Mouse (Mus musculus): ENCODE results near the gene Cacna1i. TPM values are rescaled to one million over a fixed set of nuclear protein-coding genes. Genes with fewer than 3 reads are reported as not detected.
A peak's percentile ranks its signal among the peaks of the same experiment; 100 is the strongest.

Gene Cacna1i
- polyA plus RNA-seq, 1 experiment from 2014 or later: 0.80 TPM

DNA sequence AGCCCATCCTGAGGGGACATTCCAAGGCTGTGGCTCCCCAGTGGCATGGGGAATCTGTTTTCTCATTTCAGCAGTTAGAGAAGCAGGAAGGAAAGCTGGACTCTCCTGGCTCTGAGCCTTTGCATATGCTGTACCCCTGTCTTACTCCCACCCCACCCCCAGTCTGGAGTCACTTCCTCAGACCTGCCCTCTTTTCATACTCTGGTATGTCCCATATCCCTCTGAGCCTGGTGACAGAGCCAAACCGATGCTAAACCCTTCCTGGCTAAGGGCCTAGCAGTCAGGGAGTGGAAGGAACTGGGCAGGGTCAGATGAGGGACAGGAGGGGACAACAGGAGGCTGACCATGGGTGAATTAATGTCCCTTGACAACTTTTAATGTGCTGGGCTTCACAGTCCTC lies 120.8 kb downstream of the Cacna1i start:
- no peak overlapping the region for H3K27ac ChIP-seq
- H3K36me3 ChIP-seq (replicated peaks; ENCODE audit: control insufficient read depth, insufficient read depth): no peaks in the 10 kb centered on the region
- 47% methylated on average over 1 of the region's 1 CpGs for WGBS
- H3K4me2 ChIP-seq (replicated peaks): no peak overlapping the region
- no peaks in the 10 kb centered on the region for H3K27me3 ChIP-seq (ENCODE audit: control insufficient read depth, insufficient read depth, low read length)
- H3K9ac ChIP-seq: no peak overlapping the region
- H3K4me3 ChIP-seq (replicated peaks; ENCODE audit: low read length): no peak overlapping the region
- ATAC-seq (ENCODE audit: low FRiP score) (no peak), DNase-seq (ENCODE audit: low spot score) (no peak)
- no peaks in the 10 kb centered on the region for H3K4me1 ChIP-seq (replicated peaks; ENCODE audit: control insufficient read depth, insufficient read depth, low read length)
- no peaks in the 10 kb centered on the region for H3K9me3 ChIP-seq (ENCODE audit: control insufficient read depth, low read length)

DNA sequence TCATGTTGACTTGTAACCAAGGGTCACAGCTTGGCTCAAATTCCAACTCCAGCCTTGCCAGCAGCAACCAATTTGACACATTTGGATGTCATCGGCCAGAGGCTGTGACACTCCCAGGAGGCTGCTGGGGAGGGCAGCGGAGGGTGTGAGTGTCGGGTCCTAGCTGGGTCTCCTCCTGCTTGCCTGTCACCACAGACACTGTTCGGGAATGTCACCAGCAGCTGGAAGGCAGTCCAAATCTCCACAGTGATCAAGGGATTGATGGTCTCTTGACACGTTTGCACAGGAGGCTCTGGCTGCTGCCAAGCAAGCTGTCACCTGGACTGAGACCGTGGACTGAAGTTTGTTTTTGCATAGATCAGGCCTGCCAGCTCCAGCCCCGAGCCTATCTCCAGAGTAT lies 123.6 kb downstream of the Cacna1i start:
- Histone ChIP-seq H3K9me3 (ENCODE audit: control insufficient read depth, low read length) (no peaks in the 10 kb centered on the region), H3K36me3 (replicated peaks; ENCODE audit: control insufficient read depth, insufficient read depth) (no peaks in the 10 kb centered on the region), H3K4me3 (replicated peaks; ENCODE audit: low read length) (no peak overlapping the region), H3K27me3 (ENCODE audit: control insufficient read depth, insufficient read depth, low read length) (no peaks in the 10 kb centered on the region), H3K4me1 (replicated peaks; ENCODE audit: control insufficient read depth, insufficient read depth, low read length) (no peaks in the 10 kb centered on the region), H3K4me2 (replicated peaks) (no peak overlapping the region), H3K27ac (no peak overlapping the region), H3K9ac (no peak overlapping the region)
- 57% methylated on average over 7 of the region's 7 CpGs for WGBS
- DNase-seq (ENCODE audit: low spot score): no peak
- ATAC-seq (ENCODE audit: low FRiP score): no peak

DNA sequence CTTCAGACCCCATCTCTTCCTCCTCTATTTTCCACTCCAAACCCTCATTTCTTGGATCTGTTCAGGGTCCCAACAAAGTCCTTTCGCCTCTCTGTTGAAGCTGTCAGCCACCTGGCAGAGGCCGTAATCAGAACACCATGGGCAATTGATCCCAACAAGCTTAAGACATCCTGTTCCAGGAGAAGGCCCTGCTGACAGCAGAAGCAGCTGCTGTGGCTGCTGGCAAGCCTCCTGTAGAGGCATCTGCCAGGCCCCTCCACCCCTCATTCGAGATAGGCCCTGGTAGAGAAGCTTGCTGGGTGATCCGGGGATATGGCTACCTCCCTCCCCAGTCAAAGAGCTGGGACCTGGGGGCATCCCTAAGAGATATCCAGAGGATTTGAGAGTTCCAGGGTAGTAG lies 126.0 kb downstream of the Cacna1i start:
- Histone ChIP-seq H3K36me3 (replicated peaks; ENCODE audit: control insufficient read depth, insufficient read depth) (no peaks in the 10 kb centered on the region), H3K9ac (no peak overlapping the region), H3K27ac (no peak overlapping the region), H3K4me3 (replicated peaks; ENCODE audit: low read length) (no peak overlapping the region), H3K4me1 (replicated peaks; ENCODE audit: control insufficient read depth, insufficient read depth, low read length) (no peaks in the 10 kb centered on the region), H3K27me3 (ENCODE audit: control insufficient read depth, insufficient read depth, low read length) (no peaks in the 10 kb centered on the region), H3K4me2 (replicated peaks) (no peak overlapping the region), H3K9me3 (ENCODE audit: control insufficient read depth, low read length) (no peaks in the 10 kb centered on the region)
- DNase-seq (ENCODE audit: low spot score): no peak
- no peak for ATAC-seq (ENCODE audit: low FRiP score)
- WGBS: 72% methylated on average over 4 of the region's 4 CpGs

DNA sequence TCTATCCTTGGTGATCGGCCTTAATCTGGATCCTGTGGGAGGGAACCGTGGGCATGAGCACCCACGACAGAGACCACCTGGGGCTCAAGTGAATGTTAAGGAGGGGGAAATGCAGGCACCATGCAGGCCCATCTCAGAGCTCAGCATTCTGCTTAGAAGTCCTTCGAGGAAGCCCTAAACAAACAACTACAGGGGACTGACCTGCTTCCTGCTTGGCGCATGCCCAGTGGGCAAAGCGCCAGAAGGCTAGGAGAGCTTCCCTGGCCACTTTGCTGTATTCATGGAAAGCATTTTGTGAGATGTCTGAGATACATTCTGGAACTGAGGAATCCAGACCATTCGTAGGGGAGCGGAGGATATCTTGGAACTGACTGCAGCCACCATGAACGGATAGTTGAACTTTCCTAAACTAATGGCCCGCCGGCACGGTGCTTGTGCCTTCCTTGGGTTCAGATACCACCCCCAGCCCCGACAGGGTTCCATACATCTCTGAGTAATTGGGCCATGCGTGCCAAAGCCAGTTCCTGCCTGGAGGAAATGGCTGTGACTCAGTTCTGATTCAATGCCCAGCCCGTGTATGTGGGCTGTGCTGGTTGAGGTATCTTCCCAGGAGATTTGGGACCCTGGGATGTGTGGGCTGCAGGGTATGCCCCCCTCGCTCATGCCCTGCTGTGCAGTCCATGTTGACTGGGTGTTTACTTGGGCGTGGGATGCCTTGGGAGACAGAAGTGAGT lies 127.1 kb downstream of the Cacna1i start:
- DNase-seq (ENCODE audit: low spot score): no peak
- ATAC-seq (ENCODE audit: low FRiP score): no peak
- Histone ChIP-seq H3K27ac (no peak overlapping the region), H3K36me3 (replicated peaks; ENCODE audit: control insufficient read depth, insufficient read depth) (no peaks in the 10 kb centered on the region), H3K9me3 (ENCODE audit: control insufficient read depth, low read length) (no peaks in the 10 kb centered on the region), H3K4me2 (replicated peaks) (no peak overlapping the region), H3K4me3 (replicated peaks; ENCODE audit: low read length) (no peak overlapping the region), H3K9ac (no peak overlapping the region), H3K27me3 (ENCODE audit: control insufficient read depth, insufficient read depth, low read length) (no peaks in the 10 kb centered on the region), H3K4me1 (replicated peaks; ENCODE audit: control insufficient read depth, insufficient read depth, low read length) (no peaks in the 10 kb centered on the region)
- WGBS: 81% methylated on average over 17 of the region's 17 CpGs

DNA sequence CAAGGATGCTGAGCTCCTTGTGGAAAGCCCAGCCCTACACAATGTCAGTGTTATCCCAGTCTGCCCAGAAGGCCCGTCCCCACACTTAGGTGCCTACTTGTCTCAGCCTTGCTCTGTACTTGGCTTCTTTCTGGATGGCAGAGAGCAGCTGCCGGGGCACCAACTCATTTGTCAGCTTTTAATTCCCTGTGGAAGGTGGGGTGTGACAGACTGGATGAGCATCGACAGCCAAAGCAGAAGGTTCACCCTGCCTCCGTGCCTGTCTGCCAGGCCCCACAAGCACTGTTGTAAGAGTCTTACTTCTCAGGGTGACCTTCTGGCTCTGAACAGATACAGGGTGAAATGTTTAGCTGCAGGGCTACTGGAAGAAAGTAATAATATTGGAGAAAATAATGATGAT lies 128.1 kb downstream of the Cacna1i start:
- no peak overlapping the region for H3K4me2 ChIP-seq (replicated peaks)
- DNase-seq (ENCODE audit: low spot score): no peak

DNA sequence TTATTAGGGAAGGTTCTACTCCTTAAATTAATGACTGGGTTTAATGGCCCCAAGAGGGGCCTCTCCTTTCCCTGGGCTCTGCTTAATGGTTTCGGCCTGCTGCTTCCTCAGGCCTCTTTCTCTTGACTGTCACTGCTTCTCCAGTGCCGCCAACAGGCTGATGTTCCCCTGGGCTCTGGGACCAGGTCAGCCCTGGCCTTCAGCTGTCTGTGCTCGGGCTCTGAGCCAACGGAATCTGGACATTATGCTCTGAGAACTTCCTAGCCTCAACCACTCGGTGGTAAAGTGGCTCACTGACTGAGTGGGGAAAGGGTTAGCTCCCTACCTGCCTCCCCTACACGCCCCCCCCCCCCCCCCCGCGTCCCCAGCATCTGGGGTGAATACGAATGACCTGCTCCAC lies 130.0 kb downstream of the Cacna1i start:
- H3K9ac ChIP-seq: no peak overlapping the region
- no peak for DNase-seq (ENCODE audit: low spot score)
- H3K4me1 ChIP-seq (replicated peaks; ENCODE audit: control insufficient read depth, insufficient read depth, low read length): no peaks in the 10 kb centered on the region
- no peaks in the 10 kb centered on the region for H3K36me3 ChIP-seq (replicated peaks; ENCODE audit: control insufficient read depth, insufficient read depth)
- no peak overlapping the region for H3K4me3 ChIP-seq (replicated peaks; ENCODE audit: low read length)
- no peak overlapping the region for H3K27ac ChIP-seq
- ATAC-seq (ENCODE audit: low FRiP score): no peak
- no peak overlapping the region for H3K4me2 ChIP-seq (replicated peaks)
- H3K9me3 ChIP-seq (ENCODE audit: control insufficient read depth, low read length): no peaks in the 10 kb centered on the region
- H3K27me3 ChIP-seq (ENCODE audit: control insufficient read depth, insufficient read depth, low read length): no peaks in the 10 kb centered on the region
- 67% methylated on average over 7 of the region's 9 CpGs for WGBS

More for the DNA sequence above, 128.1 kb downstream of the Cacna1i start:
- no peak for ATAC-seq (ENCODE audit: low FRiP score)
- no peaks in the 10 kb centered on the region for H3K9me3 ChIP-seq (ENCODE audit: control insufficient read depth, low read length)
- 53% methylated on average over 4 of the region's 4 CpGs for WGBS
- H3K4me1 ChIP-seq (replicated peaks; ENCODE audit: control insufficient read depth, insufficient read depth, low read length): no peaks in the 10 kb centered on the region
- no peak overlapping the region for H3K4me3 ChIP-seq (replicated peaks; ENCODE audit: low read length)
- H3K9ac ChIP-seq: no peak overlapping the region
- no peak overlapping the region for H3K27ac ChIP-seq
- H3K36me3 ChIP-seq (replicated peaks; ENCODE audit: control insufficient read depth, insufficient read depth): no peaks in the 10 kb centered on the region
- no peaks in the 10 kb centered on the region for H3K27me3 ChIP-seq (ENCODE audit: control insufficient read depth, insufficient read depth, low read length)

DNA sequence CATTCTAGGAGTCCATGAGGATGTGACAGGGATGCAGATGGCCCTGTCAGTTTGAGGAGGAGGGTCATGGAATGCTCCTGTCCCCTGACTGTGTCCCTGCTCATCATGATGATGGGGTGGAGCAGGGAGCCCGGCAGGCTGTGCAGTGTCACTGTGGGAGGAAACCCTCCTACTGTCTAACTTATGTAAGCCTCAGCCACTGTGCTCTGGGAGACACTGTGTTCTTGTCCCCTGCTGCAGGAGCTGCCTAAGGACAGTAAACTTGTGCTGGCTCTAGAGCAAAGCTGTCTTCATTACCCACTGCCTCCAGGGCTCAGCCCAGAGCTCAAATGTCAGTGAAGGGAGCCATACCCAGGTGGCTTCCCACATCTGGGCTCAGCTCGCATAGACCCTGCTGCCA lies 131.1 kb downstream of the Cacna1i start:
- no peak for DNase-seq (ENCODE audit: low spot score)
- ATAC-seq (ENCODE audit: low FRiP score): no peak
- no peaks in the 10 kb centered on the region for H3K27me3 ChIP-seq (ENCODE audit: control insufficient read depth, insufficient read depth, low read length)

DNA sequence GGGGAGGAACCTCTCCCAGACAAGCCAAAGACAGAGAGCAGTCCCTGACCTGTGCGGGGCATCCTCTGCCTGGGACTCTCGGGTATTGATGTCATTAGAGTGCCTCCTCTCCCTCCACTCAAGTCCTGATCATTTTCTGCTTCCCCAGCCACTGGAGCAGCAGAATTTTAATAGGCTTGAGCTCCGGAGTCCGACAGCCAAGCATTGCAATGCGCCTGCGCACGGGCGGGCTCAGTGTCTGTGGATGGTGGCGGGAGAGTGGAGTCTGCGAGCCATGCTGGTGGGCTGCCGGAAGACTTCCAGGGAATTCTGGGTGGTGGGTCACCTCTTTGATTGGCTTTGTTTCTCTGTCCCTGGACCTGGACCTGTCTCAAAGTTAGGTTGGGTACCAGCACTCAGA lies 143.3 kb downstream of the Cacna1i start:
- 48% methylated on average over 11 of the region's 11 CpGs for WGBS
- H3K4me1 ChIP-seq (replicated peaks; ENCODE audit: control insufficient read depth, insufficient read depth, low read length): no peaks in the 10 kb centered on the region
- H3K9me3 ChIP-seq (ENCODE audit: control insufficient read depth, low read length): no peaks in the 10 kb centered on the region
- no peaks in the 10 kb centered on the region for H3K27me3 ChIP-seq (ENCODE audit: control insufficient read depth, insufficient read depth, low read length)
- H3K27ac ChIP-seq: peak overlapping the region; percentile 5; the same call in 1 of the 2 replicates
- ATAC-seq (ENCODE audit: low FRiP score) (no peak), DNase-seq (ENCODE audit: low spot score) (peak; percentile 41)
- no peak overlapping the region for H3K4me2 ChIP-seq (replicated peaks)
- no peak overlapping the region for H3K9ac ChIP-seq
- H3K36me3 ChIP-seq (replicated peaks; ENCODE audit: control insufficient read depth, insufficient read depth): no peaks in the 10 kb centered on the region
- H3K4me3 ChIP-seq (replicated peaks; ENCODE audit: low read length): no peak overlapping the region

More for the DNA sequence above, 131.1 kb downstream of the Cacna1i start:
- Histone ChIP-seq H3K4me2 (replicated peaks) (no peak overlapping the region), H3K27ac (no peak overlapping the region), H3K4me3 (replicated peaks; ENCODE audit: low read length) (no peak overlapping the region), H3K9me3 (ENCODE audit: control insufficient read depth, low read length) (no peaks in the 10 kb centered on the region), H3K4me1 (replicated peaks; ENCODE audit: control insufficient read depth, insufficient read depth, low read length) (no peaks in the 10 kb centered on the region), H3K36me3 (replicated peaks; ENCODE audit: control insufficient read depth, insufficient read depth) (no peaks in the 10 kb centered on the region), H3K9ac (no peak overlapping the region)
- 81% methylated on average over 2 of the region's 2 CpGs for WGBS

DNA sequence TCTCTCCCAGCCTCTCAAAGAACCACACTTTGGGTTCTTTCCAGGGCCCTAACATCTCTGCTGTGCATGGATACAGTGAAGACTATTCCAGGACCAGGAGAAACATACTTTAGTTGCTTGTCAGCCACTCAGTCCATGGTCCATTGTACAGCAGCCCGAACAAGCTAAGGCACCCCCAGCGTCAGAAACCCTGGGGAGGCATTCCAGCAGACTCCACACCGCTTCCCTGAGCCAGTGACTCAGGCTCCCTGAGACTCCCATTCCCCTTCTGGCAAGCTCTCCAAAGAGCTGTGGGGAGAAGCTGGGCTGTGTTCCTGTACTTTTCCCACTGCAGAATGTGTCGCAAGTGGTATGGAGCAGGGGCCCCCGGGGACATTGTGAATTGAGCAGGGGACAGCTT lies 149.9 kb downstream of the Cacna1i start:
- Histone ChIP-seq H3K27me3 (ENCODE audit: control insufficient read depth, insufficient read depth, low read length) (no peaks in the 10 kb centered on the region), H3K4me1 (replicated peaks; ENCODE audit: control insufficient read depth, insufficient read depth, low read length) (0 out of 2 replicates have a peak, but pooled peaks cover 5% of the 10 kb centered on the region), H3K27ac (no peak overlapping the region), H3K9me3 (ENCODE audit: control insufficient read depth, low read length) (no peaks in the 10 kb centered on the region), H3K4me2 (replicated peaks) (no peak overlapping the region), H3K9ac (no peak overlapping the region), H3K36me3 (replicated peaks; ENCODE audit: control insufficient read depth, insufficient read depth) (no peaks in the 10 kb centered on the region), H3K4me3 (replicated peaks; ENCODE audit: low read length) (no peak overlapping the region)
- no peak for ATAC-seq (ENCODE audit: low FRiP score)
- WGBS: 85% methylated on average over 5 of the region's 5 CpGs
- DNase-seq (ENCODE audit: low spot score): no peak

DNA sequence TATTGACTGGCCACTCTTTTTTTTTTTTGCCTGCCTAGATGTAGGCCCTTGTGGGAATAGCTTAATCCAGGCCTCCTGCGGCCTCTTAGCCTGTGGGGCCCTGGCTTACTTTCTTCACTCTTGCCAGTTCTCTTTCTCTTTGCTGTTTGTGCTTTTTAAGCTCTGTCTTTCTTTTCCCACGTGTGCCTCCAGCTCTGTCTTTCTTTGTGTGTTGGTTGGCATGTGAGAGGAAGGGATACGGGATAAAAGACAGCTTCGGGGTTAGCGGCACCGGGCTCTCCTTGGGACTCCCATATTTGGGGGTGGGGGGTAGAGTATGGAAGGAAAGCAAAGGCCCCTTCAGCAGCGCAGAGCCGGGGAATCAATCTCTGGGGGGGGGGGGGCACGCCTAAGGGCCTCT lies 151.0 kb downstream of the Cacna1i start:
- 76% methylated on average over 9 of the region's 9 CpGs for WGBS
- no peak overlapping the region for H3K4me3 ChIP-seq (replicated peaks; ENCODE audit: low read length)
- ATAC-seq (ENCODE audit: low FRiP score) (no peak), DNase-seq (ENCODE audit: low spot score) (no peak)
- no peak overlapping the region for H3K27ac ChIP-seq
- H3K27me3 ChIP-seq (ENCODE audit: control insufficient read depth, insufficient read depth, low read length): no peaks in the 10 kb centered on the region
- H3K4me2 ChIP-seq (replicated peaks): no peak overlapping the region
- no peak overlapping the region for H3K9ac ChIP-seq
- no peaks in the 10 kb centered on the region for H3K9me3 ChIP-seq (ENCODE audit: control insufficient read depth, low read length)
- no peaks in the 10 kb centered on the region for H3K36me3 ChIP-seq (replicated peaks; ENCODE audit: control insufficient read depth, insufficient read depth)
- 0 out of 2 replicates have a peak, but pooled peaks cover 5% of the 10 kb centered on the region for H3K4me1 ChIP-seq (replicated peaks; ENCODE audit: control insufficient read depth, insufficient read depth, low read length)

Measured in hindbrain, embryonic 14.5 days (tissue).